Mouse (Mus musculus): ENCODE results near the gene Sf3a2.
"Not testable (repeated sequence)": the region's sequence is repeated elsewhere in the genome, so short reads cannot be mapped to it uniquely, and the experiment has no call there.

Sf3a2 gene

DNA sequence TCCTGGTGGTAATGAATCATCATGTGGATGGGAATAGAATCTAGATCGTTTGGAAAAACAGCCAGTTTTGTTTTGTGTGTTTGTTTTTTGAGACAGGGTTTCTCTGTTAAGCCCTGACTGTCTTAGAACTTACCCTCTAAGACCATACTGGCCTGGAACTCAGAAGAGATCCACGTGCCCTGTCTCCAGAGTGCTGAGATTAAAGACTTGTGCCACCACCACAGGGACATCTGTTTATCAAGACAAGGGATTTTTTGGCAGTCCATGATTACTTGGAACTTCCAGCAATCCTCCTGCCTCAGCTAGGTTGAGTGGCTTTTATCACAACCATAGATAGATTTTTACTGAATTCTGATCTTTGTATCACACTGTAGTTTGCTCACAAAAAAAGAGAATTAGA, 26.8 kb downstream of the Sf3a2 start:
- no peak for DNase-seq (ENCODE audit: low spot score)

DNA sequence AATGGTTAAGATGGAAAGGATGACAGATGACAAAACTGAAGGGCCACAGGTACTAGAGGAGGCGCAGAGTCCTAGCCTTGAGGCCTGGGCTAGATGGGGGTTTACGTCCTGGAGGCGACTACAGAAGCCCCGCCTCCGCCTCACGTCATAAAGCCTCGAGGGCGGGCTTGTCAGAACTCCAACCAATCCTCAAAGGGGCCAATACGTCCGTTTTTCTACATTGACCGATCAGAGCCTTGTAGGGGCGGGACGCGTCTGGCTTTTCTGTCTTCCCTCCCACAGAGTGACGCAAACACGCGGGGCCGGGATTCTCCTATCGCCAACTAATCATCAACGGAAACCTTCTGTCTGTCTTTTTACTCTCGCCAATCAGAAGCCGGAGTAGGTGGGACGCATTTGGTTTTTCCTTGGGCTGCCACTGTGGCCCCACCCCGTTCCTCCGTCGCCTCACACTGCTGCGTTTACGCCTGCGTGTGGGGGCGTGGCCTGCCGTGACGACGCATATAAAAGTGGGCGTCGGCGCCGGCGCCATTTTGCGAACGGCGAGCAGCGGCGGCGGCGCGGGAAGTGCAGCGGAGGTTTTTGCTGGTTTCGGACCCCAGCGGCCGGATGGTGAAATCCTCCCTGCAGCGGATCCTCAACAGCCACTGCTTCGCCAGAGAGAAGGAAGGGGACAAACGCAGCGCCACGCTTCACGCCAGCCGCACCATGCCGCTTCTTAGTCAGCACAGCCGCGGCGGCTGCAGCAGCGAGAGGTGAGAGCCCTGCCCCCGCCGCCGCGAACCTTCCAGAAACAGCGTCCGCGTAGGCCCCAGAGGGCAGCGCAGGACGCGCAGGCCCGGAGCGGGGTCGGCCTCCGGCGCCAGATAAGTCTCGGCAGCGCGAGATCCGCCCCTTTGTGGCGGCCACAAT, 28.4 kb downstream of the Sf3a2 start, which contains the start of gene Oaz1:
Gene Oaz1 (plus strand): TSS at position 506 of the 912 bp plus-strand sequence.
- DNase-seq (ENCODE audit: low spot score), result peak; percentile 99

DNA sequence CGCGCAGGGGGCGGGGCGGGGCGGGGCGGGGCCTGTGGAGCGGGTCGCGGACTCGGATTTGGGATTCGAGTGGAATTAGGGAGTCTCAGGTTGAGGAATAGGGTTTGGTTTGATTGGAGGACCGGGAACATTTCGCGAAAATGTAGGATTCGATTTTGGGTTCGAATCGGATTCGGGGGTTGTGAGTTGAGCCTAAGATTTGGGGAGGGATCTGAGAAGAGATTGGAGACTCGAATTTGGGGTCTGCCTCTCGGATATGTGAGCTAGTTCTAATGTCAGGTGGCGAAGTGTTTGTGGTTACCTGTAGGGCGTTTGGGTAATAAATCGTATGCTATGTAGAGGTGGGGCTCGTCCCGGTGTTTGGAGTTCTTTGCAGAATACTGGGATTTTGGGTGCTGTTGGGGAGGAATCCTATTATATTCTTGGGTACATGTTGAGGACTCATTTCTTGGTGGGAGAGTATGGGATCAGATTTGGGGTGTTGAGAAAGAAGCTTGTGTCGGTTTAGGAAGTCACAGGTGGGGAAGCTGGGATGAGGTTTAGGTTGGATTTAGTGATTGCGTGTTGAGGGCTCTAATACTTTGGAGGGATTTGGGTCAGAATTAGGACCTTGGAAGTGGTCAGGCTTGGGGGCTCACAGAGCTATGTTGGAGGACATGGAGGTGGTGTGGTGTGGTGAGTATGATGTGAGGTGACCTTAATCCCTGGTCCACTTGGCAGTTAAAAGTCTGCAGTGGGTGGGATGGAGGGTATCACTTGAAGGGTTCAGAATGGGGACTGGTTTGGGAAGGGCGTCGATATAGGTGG, 29.3 kb downstream of the Sf3a2 start:
- DNase-seq (ENCODE audit: low spot score), result no peak

DNA sequence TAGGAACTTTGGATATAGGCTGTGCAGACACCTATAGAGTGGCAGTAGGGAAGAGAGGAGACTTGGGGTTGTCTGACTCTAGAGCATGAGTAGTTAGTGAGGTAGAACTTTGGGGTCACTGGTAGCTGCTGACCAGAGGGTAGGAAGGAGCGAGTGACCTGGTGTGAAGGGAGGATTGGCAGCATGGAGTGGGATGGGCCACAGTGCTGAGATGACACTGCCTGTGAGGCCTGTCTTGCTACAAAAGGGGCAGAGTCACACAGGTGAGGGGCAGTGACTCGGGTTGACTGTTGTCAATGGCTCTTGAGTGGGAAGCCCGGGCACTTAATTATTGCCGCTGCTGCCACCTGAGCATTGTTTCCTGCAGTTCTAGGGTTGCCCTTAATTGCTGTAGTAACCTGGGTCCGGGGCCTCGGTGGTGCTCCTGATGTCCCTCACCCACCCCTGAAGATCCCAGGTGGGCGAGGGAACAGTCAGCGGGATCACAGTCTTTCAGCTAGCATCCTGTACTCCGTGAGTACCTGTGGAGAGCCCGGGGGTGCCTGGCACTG, 29.9 kb downstream of the Sf3a2 start:
- no peak for DNase-seq (ENCODE audit: low spot score)

DNA sequence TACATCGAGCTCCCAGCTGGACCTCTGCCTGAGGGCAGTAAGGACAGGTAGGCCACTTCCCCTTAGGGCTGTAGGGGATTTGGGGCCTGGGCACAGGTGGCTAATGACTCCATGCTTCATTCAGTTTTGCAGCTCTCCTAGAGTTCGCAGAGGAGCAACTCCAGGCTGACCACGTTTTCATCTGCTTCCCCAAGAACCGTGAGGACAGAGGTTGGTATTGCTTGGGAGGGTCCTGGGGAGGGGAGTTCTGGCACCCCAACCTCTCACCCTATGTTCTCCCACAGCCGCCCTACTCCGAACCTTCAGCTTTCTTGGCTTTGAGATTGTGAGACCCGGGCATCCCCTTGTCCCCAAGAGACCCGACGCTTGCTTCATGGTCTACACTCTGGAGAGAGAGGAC, 30.6 kb downstream of the Sf3a2 start:
- DNase-seq (ENCODE audit: low spot score), result not testable (repeated sequence)

DNA sequence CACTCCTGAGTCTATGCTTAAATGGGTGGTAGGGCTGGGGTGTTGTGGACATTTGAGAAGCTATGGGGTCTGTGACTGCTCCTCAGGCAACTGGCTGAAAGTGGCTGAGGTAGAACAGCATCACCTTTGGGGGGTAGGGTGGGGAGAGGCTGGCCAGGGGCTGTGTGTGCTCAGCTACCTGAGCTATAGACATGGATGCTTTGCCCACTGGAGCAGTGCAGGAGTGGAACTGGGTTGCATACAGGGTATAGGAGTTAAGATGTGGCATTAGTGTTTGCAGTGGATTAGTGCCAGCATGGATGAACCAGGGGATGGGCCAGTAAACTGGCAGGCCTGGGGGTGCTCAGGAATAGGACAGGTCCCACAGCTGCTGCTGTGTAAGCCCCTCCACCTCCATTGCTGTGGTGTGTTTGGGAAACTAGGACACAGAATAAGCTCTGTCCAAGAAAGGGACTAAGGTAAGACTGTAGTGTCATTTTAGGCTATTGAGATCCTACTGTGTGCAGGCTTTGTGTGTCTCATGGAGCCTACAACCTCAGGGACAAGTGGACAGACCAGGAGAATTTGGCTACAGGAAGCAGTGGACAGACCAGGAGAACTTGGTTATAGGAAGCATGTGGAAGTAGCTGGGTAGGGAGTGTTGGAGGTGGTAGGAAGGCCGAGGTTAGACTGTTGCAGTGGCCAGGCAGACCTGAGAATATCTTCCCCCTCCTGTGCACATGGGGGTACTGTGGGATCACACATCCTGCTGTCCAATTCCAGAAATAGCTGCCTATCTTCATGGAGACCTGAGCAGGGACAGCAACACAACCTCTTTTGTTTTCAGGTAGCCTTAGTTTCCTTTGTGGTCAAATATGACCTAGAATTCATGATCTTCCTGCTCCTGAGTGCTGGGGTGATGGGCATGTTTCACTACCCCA, 31.6 kb downstream of the Sf3a2 start:
- DNase-seq (ENCODE audit: low spot score), result no peak

DNA sequence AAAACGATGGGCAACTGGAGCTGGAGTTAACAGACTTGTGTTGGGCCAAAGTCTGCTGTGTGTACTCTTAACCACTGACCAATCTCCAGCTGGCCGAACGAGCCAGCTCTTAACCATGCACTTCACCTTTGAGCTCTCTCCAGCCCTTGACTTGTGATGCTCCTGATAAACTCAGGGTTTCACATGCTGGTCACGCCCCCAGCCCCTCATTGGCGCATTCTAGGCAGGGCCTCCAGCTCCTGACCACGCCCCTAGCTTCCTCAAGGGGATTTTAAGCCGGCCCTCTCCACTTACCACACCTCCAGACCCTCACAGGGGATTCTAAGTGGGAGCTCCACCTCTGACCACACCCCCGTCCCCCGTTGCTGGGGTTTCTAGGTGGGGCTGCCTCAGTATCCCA, 33.1 kb downstream of the Sf3a2 start:
- peak; percentile 76 for DNase-seq (ENCODE audit: low spot score)

DNA sequence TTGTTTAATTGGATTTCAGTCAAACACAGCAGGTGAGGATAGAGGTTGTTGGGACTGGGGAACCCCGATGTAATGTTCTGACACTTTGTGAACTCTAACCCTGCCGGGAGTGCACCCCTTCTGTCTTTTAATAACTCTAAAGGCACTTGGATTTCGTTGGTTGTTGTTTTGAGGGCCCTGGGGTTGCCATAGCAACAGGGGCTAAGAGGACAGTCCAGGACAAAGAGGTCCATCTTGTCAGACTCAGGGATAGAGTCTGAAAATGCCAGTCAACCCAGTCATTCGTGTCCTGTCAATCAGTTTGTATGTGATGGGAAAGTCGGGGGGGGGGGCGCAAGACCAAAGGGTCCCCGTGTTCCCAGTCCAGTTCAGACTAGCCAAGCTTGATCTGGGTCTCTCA, 34.8 kb downstream of the Sf3a2 start:
- no peak for DNase-seq (ENCODE audit: low spot score)

DNA sequence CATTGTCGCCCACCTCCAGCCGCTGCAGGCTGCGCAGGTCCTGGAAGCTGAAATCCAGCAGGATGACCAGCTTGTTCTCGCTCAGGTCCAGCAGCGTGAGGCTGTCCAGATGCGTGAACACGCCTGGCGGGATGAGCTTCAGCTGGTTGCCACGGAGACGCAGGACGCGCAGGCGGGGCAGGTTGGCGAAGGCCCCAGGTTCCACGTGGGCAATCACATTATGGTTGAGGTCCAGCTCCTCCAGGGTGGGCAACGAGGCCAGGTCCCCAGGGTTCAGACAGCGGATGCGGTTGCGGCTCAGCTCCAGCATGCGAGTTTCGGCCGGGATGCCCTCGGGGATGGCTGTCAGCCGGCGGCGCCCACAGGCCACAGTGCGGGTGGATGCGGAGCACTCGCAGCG, 37.6 kb downstream of the Sf3a2 start:
- no peak for DNase-seq (ENCODE audit: low spot score)

DNA sequence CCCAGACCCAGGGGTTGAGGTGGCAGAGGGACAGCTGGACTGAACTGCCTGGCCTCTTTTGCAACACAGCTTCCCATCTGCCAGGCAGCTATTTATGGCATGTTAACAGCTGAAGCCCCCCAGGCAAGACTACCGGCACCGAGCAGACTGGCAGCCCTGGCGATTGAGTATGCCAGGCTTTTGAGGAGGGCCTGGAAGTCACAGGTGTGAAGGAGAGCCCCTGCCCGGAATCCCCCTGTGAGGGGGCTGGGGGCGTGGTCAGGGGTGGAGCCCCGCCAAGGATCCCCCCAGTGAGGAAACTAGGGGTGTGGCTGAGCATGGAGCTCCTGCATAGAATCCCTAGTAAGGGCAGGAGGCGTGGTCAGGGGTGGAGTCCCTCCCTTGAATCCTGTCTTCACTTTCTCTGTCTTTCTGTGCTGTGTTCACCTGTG, 39.0 kb downstream of the Sf3a2 start:
- DNase-seq (ENCODE audit: low spot score), result no peak

DNA sequence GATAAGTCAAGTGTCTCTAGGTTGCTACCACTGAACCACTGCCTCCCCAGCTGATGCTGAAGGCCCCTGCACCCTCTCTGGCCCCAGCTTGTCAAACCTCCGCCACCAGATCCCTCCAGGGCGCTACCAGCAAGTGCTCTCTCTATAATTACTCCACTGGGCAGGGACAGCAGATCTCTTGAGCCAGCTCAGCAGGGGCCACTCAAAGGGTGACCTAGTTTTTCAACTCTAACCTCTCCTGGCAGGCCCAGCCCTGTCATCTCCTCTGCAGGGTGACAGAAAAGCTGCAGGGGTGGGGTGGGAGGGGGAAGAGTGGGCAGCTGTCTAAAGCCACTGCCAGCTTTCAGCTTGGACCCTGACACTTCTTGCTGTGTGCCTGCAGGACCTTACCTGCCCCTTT, 39.8 kb downstream of the Sf3a2 start:
- no peak for DNase-seq (ENCODE audit: low spot score)

DNA sequence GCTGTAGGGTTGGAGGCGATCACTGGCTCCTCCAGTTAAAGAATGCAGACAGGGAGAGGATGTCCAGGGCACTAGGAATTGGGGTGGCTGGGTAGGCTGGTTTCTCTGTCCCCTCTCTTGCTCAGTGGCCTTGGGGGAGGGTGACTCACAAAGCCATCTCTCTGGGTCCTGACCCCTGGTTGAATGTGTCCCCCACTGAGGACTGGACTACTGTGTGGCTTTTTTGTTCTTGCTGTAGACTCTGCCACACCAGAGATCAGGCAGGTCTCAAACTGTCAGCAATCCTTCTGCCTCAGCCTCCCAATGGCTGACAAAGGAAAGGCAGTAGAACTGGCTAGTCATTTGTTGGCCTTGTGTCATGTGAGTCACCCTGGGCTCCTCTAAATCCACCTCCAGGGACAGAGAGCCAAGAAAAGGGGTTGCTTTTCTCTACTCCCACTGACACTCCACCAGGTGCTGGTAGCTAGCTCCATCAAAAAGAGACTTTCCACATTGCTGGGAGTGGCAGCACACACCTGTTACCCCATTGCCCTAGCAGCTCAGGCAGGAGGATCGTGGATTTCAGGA, 40.4 kb downstream of the Sf3a2 start:
- no peak for DNase-seq (ENCODE audit: low spot score)

DNA sequence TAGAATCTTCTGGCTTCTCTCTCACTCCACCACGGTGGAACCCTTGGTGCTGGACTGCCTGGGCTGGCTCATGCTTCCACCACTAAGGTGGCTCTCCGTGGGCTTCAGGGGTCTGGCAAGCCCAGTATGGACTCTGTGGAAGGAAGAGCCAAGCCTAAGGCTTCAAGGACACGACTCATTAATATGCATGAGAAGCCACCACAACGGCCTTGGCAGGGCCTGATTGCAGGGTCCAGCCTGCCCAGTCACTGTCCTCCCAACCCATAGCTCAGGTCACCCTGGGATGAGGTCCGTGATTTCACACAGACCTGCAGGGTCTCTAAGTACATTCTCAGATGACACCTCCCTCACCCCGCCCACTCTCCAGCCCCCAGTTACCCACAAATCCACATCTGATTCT, 41.9 kb downstream of the Sf3a2 start:
- DNase-seq (ENCODE audit: low spot score), result no peak

DNA sequence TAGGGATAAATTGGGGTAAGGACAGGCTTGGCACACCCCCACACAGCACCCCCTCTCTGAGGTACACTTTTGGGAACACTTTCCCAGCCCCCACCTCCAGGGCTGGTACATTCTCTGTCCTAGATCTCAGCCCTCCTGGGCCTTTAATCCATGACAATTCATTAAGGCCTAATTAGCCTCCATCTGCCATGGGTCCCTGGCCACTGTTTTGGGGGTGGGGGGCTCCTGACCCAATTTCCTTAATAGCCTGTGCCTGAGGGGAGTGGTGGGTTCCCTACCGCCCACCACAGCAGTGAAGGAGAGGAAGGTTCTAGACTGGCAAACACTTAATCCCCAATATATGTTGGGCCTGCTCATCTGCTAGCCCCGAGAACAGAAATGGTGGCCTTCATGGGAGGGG, 43.7 kb downstream of the Sf3a2 start:
- no peak for DNase-seq (ENCODE audit: low spot score)

DNA sequence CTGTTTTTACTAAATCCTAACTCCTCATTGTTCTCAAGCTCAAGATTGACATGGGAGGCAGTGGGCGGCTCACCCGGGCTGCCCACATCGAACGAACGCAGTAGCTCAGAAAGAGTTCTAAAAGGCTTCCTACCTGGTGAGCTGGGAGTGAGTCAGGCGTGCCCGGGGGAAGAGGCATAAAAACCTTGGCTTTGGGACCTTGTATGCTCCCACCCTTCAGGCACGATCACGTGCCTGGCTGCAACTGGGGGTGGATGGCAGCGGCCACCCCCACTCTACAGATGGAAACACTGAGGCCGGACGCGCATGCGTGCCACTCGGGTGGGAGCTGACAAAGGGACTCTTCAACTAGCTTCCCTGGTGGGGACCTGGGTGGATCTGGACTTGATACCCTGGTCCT, 44.3 kb downstream of the Sf3a2 start:
- no peak for DNase-seq (ENCODE audit: low spot score)

DNA sequence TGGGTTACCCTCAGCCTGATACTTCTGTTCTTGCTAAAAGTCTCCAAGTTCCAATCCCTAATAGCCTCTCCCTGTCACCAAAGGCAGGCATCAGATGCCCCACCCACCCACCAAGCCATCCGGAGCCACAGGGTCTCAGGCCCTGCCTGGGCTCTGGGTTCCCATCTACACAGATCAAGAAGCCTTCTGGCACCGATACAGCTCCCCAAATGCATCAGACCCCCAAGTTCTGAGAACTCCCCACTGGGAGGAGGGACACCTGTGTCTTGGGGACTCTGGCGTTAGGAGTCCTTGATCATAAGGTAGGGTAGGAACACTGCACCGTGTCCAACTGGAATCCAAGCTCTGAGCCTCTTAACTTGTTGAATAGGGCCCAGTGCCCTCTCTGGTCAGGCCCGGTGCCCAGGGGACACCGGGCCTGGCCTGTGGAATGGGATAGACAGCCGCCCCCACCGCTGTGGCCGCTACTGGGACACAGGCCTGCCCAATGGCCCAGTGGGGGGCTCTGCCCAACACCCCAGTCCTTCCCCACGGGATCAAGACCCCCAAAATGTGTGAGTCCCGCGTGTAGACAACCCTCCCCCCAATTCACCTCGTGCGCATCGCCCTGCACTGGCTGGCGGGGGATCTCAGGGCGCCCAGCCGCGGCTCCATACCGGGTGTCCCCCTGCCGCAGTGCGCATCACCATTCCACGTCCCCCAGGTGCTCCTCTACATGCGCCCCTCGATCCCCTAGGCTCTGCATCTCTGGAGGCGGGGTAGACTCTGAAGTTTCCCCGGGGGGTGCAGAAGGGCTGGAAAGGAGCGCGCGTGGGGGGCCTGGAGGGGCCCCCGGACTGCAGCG, 45.3 kb downstream of the Sf3a2 start:
- no peak for DNase-seq (ENCODE audit: low spot score)

DNA sequence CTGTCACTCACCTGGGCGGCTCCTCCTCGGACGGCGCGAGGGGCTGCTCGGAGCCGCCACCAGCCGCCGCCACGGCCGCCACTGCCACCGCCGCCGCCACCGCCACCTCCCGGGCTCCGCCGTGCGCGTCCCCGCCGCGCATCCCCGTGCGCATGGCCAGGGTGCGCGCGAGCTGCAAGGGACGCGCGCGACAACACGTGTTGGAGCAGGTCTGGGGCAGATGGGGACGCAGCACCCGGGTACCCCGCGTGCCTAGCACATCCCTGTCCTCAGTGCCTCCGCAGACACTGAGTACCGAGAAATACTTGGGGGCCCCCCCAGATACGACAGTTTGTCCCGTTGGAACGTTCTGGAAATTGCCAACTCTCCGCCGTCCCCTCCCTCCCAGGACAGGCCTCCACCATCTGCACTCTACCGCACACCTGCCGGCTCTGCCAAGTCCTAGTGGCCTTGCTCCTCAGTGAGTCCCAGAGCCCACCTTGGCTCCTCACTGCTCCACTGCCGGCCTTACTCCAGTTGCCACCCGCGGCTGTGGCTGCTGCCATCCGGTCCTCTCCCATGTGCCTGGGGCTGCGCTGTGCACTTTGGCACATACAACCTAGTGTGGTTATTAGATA, 46.0 kb downstream of the Sf3a2 start, which contains the start of gene Lingo3:
Gene Lingo3 (minus strand): TSS at position 109 of the 617 bp plus-strand sequence.
- DNase-seq (ENCODE audit: low spot score), result no peak

DNA sequence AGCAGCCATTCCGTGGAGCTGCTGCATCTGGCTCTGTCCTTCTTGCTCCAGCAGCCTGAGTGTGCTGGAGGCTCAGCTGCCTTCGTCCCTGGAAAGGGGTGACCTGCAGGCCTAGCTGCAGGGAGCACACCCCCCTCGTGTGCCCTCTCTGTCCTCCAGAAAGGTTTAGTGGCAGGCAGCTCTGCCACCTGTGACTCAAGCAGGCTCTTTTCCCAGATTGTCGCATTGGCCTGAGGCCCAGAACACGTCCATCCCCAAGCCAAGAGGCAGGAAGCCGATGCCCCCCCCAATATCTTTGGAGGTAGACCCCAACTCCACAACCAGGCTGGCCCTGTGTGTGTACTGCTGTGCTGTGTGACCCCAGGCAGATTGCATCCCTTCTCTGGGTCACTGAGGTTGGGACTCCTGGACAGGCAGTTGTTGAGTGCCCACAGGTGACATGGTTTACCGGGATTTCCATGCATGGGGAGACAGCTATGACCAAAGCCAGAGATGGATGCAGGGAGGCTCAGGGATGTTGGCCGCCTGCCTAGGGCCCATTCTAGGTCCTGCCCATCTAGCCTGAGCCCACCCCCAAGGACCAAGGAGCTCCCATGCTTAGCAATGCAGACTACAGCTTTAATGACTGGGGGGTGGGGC, 47.2 kb downstream of the Sf3a2 start:
- DNase-seq (ENCODE audit: low spot score), result no peak

DNA sequence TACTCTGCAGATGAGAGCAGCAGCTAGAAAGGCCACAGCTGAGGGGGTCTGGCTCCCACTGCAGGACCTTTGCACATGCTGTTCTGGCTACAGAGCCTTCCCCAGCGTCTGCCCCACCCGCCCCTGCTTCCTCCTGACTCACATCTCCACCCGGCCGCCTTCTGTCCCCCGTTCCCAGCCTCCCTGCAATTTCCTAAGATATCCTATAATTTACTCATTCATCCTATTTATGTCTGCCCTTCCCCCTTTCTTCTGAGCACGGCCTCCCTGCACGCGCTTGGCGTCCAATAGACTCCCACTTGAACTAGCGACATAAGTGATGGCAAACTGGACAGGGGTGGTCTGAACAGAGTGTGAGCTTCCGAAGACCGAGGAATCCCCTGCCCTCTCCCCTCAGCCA, 47.7 kb downstream of the Sf3a2 start:
- no peak for DNase-seq (ENCODE audit: low spot score)
